8 mouse cellular contexts compared by ENCODE assay signal in genomic region chr7:75586113-75586512, GRCm38 (mm10).
DNase-seq lines count a peak whose midpoint lies in the region; ATAC-seq and TF ChIP-seq lines count a peak whose summit lies in the region.

No protein-coding gene starts in this region.

- no peak for TF ChIP-seq CTCF in layer of hippocampus, adult 2 months (conservative IDR thresholded peaks at IDR 0.05)

- H3K4me3 ChIP-seq in layer of hippocampus, adult 2 months = no peak overlapping the region

- peak; percentile 74 for ATAC-seq in inflammation-experienced regulatory T-cells, adult 6 months
- peak; percentile 70 for ATAC-seq in neutrophil, adult 5-6 weeks (ENCODE audit: extremely low read depth, insufficient number of reproducible peaks, low FRiP score, poor library complexity, severe bottlenecking)

- DNase-seq in CD4-positive, CD25-positive, alpha-beta regulatory T cell, adult 2 months (ENCODE audit: low read depth, low spot score) = peak; percentile 76
- peak; percentile 43 for DNase-seq in MN1 (ENCODE audit: low spot score)
- DNase-seq in layer of hippocampus, adult 2 months (ENCODE audit: low spot score in 2 of 2) = no peak
- DNase-seq in right cerebral cortex, postnatal 10 days (ENCODE audit: low spot score in 2 of 2) = no peak
- no peak for DNase-seq in frontal cortex, postnatal 14 days (ENCODE audit: low spot score in 2 of 2)
- no peak for DNase-seq in kidney, postnatal 10 days

- no peak overlapping the region for H3K27ac ChIP-seq in layer of hippocampus, adult 2 months

Comparison
In these comparisons a context has a peak if more than half of its experiments do, and no peak if none do; other contexts are left out.
1. DNase-seq: peak in CD4-positive, CD25-positive, alpha-beta regulatory T cell, adult 2 months (single experiment) and MN1 (single experiment); none in layer of hippocampus, adult 2 months (0 of 2), right cerebral cortex, postnatal 10 days (0 of 2), frontal cortex, postnatal 14 days (0 of 2) and kidney, postnatal 10 days (single experiment).